Mouse (Mus musculus) small intestine, adult 2 months (tissue): ENCODE results near the gene Psen2. TPM values are rescaled to one million over a fixed set of nuclear protein-coding genes. Genes with fewer than 3 reads are reported as not detected.

Experiments
- H3K27ac ChIP-seq: fragments of 200-500 bp; 2 replicates; pipeline ENCODE4 v1.5.1; 2012; ENCODE audit warnings: low read depth, low read length, control low read depth, inconsistent platforms; ENCODE audit not compliant: insufficient read depth
- H3K27me3 ChIP-seq: fragments of 200-500 bp; 2 replicates; pipeline ENCODE4 v1.6.1; 2012; ENCODE audit warnings: mild to moderate bottlenecking, moderate library complexity, low read length, inconsistent platforms; ENCODE audit not compliant: control insufficient read depth, insufficient read depth
- H3K36me3 ChIP-seq: fragments of 200-500 bp; 2 replicates; pipeline ENCODE4 v1.6.1; 2012; ENCODE audit warnings: mild to moderate bottlenecking, low read length, control low read depth, inconsistent platforms; ENCODE audit not compliant: control insufficient read depth, insufficient read depth
- H3K4me1 ChIP-seq: fragments of 200-500 bp; 2 replicates; pipeline ENCODE4 v1.6.1; 2012; ENCODE audit warnings: low read length, inconsistent platforms, mixed read lengths; ENCODE audit not compliant: control insufficient read depth, insufficient read depth, insufficient read length
- H3K4me3 ChIP-seq: fragments of 200-500 bp; 2 replicates; pipeline ENCODE4 v1.5.1; 2012; ENCODE audit warnings: low read depth, mild to moderate bottlenecking, control low read depth, inconsistent platforms, low read length, moderate library complexity
- CTCF ChIP-seq: fragments of 200-500 bp; IDR thresholded peaks from 2 replicates; pipeline ENCODE4 v1.5.1; 2012; ENCODE audit warnings: low read depth, mild to moderate bottlenecking, control low read depth, inconsistent platforms, low read length, moderate library complexity, mixed read lengths; ENCODE audit not compliant: insufficient replicate concordance, insufficient read length; ENCODE audit errors: extremely low read depth
- POLR2A ChIP-seq: fragments of 200-500 bp; IDR thresholded peaks from 2 replicates; pipeline ENCODE4 v1.6.1; 2012; ENCODE audit warnings: low read depth, mild to moderate bottlenecking, control low read depth, inconsistent platforms, low read length, moderate library complexity
- WGBS: fragments of 180-500 bp; shearing (Covaris S2); methylation state at CpG from one replicate; pipeline ENCODE4 v1.1.7; 2018; 5-methylcytosine and 5-hydroxymethylcytosine counted together
- polyA plus RNA-seq: library from polyadenylated mRNA; depleted of rRNA; stranded (reverse); fragments of >200 nt; gene quantifications from 2 replicates; pipeline ENCODE4 v1.2.3, GENCODE M21; 2012

Psen2 gene
- polyA plus RNA-seq, 1 experiment: 24.7 TPM

- H3K36me3 ChIP-seq: 0 out of 2 replicates have a peak, but pooled peaks cover 2% of the 10 kb centered on the region
- no peak overlapping the region for H3K4me3 ChIP-seq
- H3K27ac ChIP-seq: no peak overlapping the region
- 87% methylated on average over 12 of the region's 12 CpGs for WGBS
- no peak for TF ChIP-seq CTCF
- TF ChIP-seq POLR2A: no peak
- H3K27me3 ChIP-seq: no peaks in the 10 kb centered on the region
- peaks cover 7% of the 10 kb centered on the region for H3K4me1 ChIP-seq
These were observed 34.4 kb downstream of the Psen2 start for GRCm38 (mm10) chr1:180228854-180229253.

DNA sequence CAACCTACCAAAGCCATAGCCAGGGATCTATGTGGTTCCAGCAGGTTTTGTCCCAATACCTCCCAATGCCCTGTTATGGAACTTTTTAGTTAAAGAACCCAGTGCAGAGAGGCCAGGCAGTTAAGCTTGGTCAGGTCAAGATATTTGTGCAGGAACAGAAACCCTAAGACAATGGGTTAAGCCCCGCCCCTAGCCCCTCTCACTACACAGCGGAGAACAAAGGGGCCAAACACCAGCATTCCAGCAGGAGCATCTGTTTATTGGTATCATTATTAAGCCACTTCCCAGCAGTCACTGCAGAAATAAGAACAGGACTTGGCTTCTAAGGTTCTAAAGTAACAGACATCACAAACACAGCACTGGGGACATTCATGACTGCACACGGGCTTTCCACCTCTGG lies 36.5 kb downstream of the Psen2 start:
- Histone ChIP-seq H3K27ac (peak overlapping the region; percentile 87), H3K4me1 (peaks cover 7% of the 10 kb centered on the region), H3K36me3 (0 out of 2 replicates have a peak, but pooled peaks cover 2% of the 10 kb centered on the region), H3K27me3 (no peaks in the 10 kb centered on the region), H3K4me3 (no peak overlapping the region)
- 86% methylated on average over 3 of the region's 3 CpGs for WGBS
- TF ChIP-seq POLR2A (no peak), CTCF (no peak)

DNA sequence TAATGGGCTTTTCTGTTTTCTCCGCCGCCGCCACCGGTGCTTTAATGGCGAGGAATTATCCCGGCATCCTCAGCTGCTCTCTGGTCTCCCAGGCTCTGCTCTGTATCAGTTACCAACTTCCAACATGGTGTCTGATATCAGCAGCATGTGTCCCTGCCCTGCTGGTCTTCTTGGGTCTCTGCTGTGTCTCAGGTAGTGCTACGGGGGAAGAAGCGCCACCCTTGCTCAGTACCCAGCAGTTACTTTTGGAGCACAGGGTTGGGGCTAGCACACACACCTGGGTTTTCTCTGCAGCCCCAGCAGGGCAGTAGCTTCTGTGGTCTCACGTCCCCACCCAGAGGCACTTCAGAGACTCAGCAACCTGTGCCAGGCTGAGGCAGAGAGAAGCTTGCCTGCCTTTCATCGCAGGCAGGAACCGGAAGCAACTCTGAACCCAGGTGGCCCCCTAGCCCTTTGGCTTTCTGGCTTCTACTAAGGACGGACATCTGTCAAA lies 37.0 kb downstream of the Psen2 start:
- peak overlapping the region; percentile 47 for H3K4me3 ChIP-seq
- H3K36me3 ChIP-seq: 0 out of 2 replicates have a peak, but pooled peaks cover 2% of the 10 kb centered on the region
- no peaks in the 10 kb centered on the region for H3K27me3 ChIP-seq
- H3K27ac ChIP-seq: peak overlapping the region; percentile 87
- H3K4me1 ChIP-seq: peaks cover 7% of the 10 kb centered on the region
- peak; percentile 11; the same call in 1 of the 2 replicates for TF ChIP-seq CTCF
- no peak for TF ChIP-seq POLR2A
- WGBS: 6% methylated on average over 12 of the region's 12 CpGs

GRCm38 (mm10) chr1:180225500-180226220 lies 37.6 kb downstream of the Psen2 start:
- Histone ChIP-seq H3K27me3 (no peaks in the 10 kb centered on the region), H3K4me1 (peaks cover 7% of the 10 kb centered on the region), H3K27ac (peak overlapping the region; percentile 87), H3K4me3 (peak overlapping the region; percentile 47), H3K36me3 (0 out of 2 replicates have a peak, but pooled peaks cover 2% of the 10 kb centered on the region)
- WGBS: 7% methylated on average over 21 of the region's 21 CpGs
- TF ChIP-seq CTCF (no peak), POLR2A (no peak)

DNA sequence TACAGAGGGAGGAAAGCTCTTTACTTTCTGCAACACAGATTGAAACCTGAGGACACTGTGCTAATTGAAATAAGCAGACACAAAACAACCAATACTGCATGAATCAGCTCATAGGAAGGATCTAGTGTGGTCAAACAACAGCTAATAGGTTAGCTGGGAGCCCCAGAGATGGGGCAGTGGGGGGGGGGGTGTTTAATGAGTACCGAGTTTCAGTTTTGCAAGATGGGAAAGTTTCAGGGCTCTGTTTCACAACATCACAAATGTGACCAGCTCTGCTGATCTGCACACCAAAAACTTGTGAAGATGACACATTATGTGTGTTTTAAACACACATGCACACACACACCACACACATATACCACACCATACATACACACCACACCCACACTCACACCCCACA lies 41.2 kb downstream of the Psen2 start:
- 83% methylated on average over 1 of the region's 1 CpGs for WGBS
- no peak for TF ChIP-seq CTCF
- no peak for TF ChIP-seq POLR2A
- Histone ChIP-seq H3K27me3 (no peaks in the 10 kb centered on the region), H3K36me3 (no peaks in the 10 kb centered on the region), H3K27ac (no peak overlapping the region), H3K4me1 (peaks cover 3% of the 10 kb centered on the region; the same call in 1 of the 2 replicates), H3K4me3 (no peak overlapping the region)

GRCm38 (mm10) chr1:180220791-180221542 lies 42.3 kb downstream of the Psen2 start:
- Histone ChIP-seq H3K4me3 (no peak overlapping the region), H3K27ac (no peak overlapping the region), H3K36me3 (no peaks in the 10 kb centered on the region), H3K4me1 (peaks cover 11% of the 10 kb centered on the region), H3K27me3 (no peaks in the 10 kb centered on the region)
- WGBS: 97% methylated on average over 19 of the region's 19 CpGs
- TF ChIP-seq CTCF (no peak), POLR2A (no peak)

GRCm38 (mm10) chr1:180216541-180217276 lies 46.5 kb downstream of the Psen2 start:
- H3K4me1 ChIP-seq: peaks cover 17% of the 10 kb centered on the region
- no peak overlapping the region for H3K4me3 ChIP-seq
- TF ChIP-seq CTCF (no peak), POLR2A (no peak)
- WGBS: 27% methylated on average over 5 of the region's 5 CpGs
- no peaks in the 10 kb centered on the region for H3K27me3 ChIP-seq
- H3K36me3 ChIP-seq: no peaks in the 10 kb centered on the region
- no peak overlapping the region for H3K27ac ChIP-seq
